Mouse (Mus musculus) cerebellum, postnatal 25 days (tissue): ENCODE data around the gene Chd1.

Experiments
- DNase-seq, 2 experiments: peaks; one replicate each; pipeline ENCODE4 v3.0.0; 2021; ENCODE audit warnings: mixed read lengths in 2 of 2

The Chd1 gene

GRCm38 (mm10) chr17:15704475-15705300 is at the start of gene Chd1:
Gene Chd1, plus strand, starts transcription at chr17:15704967.
- DNase-seq = peak; percentile 97 to 98

- no peak for DNase-seq
Measured at GRCm38 (mm10) chr17:15656881-15657607, 47.7 kb upstream of the Chd1 start.

DNA sequence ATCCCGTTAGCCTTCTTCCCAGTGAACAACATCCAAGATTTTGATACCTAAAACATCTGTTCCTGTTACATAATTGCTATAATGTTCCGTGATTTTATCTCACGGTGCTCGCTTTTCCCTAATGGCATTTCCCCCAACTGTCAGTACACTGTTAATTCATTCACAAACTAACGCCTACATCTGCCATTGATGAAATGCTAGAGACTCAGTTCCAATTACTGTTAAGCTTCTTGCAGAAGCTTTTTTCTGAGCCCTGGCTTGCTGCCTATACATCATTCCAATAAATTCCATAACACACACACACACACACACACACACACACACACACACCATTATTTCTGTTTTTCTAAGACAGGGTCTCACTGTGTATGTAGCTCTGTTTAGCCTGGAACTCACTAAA is 31.9 kb upstream of the Chd1 start:
- no peak for DNase-seq

DNA sequence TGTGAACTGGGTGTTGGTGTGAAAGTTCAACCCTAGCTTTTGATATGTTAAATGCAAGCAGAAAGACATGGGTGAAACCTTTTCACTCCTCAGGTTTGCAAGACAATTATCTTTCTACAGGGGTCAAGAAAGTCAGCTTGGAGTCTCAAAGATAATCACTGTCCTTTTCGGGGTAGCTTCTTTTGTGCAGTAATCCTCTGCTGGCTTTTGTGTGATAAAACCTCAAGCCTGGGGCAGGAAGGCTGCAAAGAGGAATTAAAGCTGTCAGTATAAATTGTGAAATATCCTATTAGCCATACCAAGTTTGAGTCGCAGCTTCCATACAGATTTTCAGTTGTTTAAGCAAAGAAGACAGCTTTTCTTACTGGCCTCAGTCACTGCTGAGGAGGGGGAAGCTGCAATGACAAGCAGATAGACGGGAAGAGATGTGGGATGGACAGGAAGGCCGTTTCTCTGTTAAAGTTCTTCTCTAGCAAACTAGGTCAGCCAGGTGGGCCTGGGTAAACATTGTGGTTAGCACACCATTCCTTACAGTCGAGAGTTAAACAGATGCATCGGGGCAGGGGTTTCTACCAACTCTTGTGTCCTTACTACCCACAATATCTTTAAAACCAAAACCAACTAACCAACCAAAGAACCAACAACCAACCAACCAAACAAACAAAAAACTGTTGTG is 26.7 kb upstream of the Chd1 start:
- no peak for DNase-seq

DNA sequence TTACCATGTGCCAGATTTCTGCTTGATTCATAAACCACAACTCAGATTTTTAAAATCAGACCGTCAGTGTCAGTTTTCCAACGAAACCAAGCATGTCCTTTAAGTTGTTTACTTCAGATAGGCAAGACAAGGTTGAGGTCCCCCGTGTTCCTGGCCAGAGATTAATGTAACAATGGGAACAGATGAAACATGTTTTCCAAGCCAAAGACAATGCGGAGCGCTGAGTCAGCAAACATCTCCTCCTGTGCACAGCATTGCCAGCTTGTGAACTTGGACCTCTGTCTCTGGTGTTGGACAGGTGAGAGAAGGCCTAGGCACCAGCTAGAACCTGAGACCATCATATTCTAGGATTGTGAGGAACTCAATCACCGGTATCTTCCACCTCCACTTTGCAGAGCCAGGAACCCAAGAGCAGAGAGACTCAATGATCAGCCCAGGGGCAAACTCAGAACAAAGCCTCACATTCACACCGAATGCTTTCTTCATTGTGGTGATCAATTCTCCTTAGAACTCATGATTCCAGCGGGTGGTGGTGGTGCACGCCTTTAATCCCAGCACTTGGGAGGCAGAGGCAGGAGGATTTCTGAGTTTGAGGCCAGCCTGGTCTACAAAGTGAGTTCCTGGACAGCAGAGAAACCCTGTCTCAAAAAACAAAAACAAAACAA is 24.7 kb upstream of the Chd1 start:
- no peak for DNase-seq

DNA sequence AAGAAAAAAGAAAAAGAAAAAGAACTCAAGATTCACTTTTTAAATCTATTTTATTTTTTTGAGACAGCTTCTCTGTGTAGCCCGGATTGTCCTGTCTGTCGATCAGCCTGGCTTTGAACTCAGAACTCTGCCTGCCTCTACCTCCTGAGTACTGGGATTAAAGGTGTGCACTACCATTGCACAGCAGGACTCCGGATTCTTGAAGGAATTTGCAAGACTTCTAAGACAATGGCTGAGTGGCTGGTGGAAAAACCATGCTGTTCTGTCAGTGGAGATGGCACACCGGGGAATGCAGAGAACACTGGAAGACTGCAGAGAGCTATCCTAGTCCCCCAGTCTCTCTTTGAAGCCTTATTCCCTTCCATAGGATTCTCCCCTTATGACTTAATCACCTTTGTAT is 24.1 kb upstream of the Chd1 start:
- DNase-seq = no peak

DNA sequence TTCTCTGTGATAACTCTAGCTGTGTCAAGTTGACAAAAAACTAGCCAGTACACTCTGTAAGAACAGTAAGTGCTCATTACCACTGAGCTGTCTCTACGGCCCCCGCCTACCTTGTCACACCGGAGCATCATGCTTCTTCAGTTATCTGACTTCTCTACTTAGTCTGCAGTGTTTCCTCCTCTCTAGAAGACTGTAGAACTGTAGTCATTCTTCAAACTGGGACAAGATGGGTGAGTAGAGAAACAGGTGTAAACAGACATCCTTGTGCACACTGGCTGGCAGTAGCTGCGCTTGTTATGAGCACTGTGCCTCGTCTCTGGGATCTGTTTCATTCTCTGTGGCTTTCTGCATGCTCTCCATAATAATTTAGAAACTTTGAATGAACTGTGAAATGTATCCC is 18.4 kb upstream of the Chd1 start:
- no peak for DNase-seq

GRCm38 (mm10) chr17:15690304-15690703 is 14.5 kb upstream of the Chd1 start:
- no peak for DNase-seq

GRCm38 (mm10) chr17:15695566-15695965 is 9.2 kb upstream of the Chd1 start:
- no peak for DNase-seq

DNA sequence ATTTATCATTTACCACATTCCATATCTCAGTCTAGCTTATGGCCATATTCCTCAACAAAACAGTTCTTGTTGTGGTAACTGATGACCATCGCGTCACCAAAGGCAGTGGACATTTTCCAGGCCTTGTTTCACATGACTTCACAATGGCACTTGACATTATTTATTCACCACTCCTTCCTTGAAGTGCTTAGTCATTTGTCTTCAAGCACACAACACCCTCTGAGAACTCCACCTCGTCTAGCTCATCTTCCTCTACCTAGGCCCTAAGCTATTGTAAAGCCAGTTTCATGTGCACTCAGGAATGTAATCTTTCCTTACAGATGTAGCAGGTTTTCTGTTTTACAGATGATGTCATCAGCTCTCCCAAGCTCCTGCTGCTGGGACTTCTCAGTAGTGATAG is 5.8 kb upstream of the Chd1 start:
- no peak for DNase-seq

DNA sequence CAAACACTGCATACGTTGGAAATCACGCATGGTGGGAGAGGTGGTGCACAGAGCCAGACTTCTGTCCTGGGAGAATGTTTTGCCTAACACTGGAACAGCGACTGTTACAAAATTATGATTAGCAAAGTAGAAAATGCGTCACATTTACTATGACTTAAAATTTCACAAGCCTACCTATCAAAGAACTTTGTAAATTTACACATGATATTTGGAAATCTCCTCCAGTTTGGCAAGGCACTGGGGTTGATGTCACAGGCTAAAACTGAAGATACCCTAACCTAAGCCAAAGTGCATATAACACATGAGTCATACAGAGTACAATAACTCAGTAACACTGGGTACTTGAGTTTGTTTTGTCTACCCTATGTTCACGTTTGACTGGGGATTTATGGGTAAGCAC is 3.3 kb upstream of the Chd1 start:
- DNase-seq = no peak

DNA sequence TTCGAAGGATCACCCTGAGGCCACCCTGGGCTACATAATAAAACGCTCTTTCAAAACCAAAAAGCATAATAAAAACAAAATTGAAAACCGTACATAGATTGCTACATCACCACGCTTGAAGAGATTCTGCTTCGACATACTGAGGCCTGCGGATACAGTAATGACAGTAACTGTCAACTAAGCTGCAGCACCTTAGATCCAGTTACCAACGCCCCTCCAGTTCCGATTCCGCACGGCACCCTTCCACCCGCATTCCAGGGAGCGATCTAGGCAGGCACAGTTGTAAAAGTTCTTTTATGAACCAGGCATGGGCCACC is 651 bp upstream of the Chd1 start:
- no peak for DNase-seq

- peak in 1 of 2 experiments; percentile 68 for DNase-seq
Measured at GRCm38 (mm10) chr17:15705303-15706284, 827 bp downstream of the Chd1 start.

- DNase-seq = no peak
Measured at GRCm38 (mm10) chr17:15714507-15714906, 9.7 kb downstream of the Chd1 start.

- peak; percentile 17 to 42 for DNase-seq
Measured at GRCm38 (mm10) chr17:15715013-15715902, 10.5 kb downstream of the Chd1 start.

DNA sequence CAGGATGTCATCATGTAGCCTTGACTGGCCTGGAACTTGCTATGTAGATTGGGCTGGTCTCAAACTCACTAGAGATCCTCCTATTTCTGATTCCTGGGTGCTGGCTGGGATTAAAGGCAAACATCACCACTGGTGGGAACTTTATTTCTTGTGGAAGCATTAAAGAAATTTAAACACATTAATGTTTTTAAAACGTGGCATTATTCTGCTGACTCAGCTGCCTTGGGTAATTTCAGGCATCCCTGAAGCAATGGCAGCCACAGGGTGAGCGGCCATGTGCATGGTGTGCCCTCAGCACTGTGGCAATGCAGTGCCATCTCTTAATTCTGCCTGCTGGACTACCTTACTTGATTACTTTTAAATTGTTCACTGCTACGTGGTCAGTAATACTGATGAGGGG is 11.2 kb downstream of the Chd1 start:
- no peak for DNase-seq

DNA sequence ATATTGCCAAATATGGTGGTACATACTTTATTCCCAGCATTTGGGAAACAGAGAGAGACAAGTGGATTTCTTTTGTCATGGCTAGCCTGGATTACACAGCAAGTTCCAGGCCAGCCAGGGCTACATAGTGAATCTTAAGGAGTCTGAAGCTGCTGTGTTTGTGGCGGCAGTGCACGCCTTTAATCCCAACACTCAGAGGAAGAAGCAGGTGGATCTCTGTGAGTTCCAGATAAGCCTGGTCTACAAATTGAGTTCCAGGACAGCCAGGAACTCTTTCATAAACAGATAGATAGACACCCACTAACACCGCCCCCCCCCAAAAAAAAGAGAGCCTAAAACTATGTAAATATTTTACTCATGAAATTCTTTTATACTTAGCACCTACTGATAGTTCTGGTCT is 16.1 kb downstream of the Chd1 start:
- no peak for DNase-seq

GRCm38 (mm10) chr17:15723291-15723690 is 18.5 kb downstream of the Chd1 start:
- no peak for DNase-seq

DNA sequence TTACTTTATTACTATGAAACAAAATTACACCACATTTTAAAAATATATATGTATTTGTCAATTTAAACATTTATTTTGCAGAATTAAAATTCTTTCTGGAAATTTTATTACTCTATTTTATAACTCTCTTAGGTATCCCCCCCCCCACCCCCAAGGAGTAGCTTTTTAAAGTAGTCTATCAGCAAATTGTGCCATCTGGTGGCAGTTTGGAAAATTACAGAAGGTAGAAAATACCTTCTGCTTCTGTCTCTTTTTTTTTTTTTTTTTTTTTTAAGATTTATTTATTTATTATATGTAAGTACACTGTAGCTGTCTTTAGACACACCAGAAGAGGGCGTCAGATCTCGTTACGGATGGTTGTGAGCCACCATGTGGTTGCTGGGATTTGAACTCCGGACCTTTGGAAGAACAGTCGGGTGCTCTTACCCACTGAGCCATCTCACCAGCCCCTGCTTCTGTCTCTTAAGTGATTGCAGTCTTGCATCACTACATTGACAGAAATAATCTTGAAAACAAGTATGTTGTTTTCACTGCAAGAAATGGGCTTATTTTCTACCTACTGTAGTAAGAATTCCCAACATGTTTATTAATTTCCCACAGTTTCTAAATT is 19.2 kb downstream of the Chd1 start:
- DNase-seq = peak in 1 of 2 experiments; percentile 46

DNA sequence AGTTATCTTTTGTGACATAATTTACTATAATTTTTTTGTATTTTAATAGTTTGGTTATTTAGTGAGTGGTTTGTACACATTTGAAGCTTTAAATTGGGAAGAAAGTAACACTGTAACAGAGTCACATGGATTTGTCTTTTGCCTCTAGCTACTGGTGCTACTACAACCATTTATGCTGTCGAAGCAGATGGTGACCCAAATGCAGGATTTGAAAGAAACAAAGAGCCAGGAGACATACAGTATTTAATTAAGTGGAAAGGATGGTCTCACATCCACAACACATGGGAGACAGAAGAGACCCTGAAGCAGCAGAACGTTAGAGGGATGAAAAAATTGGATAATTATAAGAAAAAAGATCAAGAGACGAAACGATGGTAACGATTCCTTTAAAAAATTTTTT is 26.9 kb downstream of the Chd1 start:
- no peak for DNase-seq
